Mouse (Mus musculus): ENCODE measurements around the gene Wscd2.

Gene Wscd2

DNA sequence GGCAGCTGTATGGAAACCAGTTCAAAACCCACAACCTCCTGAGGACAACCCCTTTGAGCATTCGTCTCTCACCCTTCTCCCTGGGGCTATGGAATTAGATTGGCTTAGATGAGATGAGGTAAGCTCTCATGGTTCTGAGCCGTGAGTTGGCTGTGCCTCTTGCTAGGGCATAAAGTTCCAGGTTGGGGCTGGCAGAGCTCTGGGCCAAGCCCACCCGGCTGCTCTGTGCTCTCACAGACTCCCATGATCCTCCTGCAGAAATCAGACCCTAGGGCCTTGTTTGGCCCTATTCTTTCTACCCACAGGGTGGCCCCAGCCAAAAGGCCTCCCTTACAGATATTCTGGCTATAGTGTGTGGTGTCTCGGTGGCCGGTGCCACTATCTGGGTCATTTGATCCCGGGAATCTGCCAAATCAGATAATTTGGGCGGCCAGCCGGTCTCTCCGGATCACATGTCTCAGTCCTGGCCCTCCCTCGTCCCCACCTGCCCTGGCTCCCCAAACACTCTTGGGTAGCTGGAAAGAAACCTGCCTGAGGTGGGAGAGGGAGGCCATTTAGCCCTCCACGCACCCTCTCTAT lies 4.5 kb upstream of the Wscd2 start:
- DNase-seq, result no peak

DNA sequence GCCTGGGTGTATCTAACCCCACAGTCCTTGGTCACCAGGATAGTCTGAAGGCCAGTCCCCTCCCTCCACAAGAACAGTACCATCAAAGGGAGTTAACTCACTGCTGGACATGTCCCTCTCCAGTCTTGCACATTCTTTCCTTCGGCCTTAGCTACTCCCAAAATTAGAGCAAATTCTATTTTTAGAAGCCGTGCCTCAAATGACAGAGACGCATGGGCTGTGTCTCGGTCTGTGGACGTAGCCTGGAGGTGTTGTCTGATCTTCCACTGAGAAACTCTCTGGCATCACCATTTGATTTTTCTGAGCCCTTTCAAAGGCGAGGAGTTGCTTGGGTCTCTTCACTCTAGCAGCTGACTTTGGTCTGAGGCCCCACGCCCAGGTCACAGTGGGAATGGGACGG lies 2.3 kb upstream of the Wscd2 start:
- DNase-seq, result no peak

DNA sequence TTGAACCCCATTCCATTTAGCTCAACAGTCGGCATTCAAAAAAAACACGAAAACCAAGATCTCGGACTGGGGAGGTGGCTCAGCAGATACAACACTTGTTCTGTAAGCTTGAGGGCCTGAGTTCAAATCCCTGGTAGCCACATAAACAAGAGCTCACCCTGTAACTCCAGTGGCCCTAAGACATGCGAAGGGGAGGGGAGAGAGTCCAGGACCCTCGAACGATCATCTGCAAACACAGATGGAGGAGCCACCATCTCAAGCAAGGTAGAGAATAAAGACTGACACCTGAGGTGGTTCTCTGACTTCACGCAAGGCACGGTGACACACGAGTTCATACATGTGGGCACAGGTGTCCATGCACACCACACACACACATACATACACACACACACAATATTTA lies 516 bp upstream of the Wscd2 start:
- no peak for DNase-seq

DNA sequence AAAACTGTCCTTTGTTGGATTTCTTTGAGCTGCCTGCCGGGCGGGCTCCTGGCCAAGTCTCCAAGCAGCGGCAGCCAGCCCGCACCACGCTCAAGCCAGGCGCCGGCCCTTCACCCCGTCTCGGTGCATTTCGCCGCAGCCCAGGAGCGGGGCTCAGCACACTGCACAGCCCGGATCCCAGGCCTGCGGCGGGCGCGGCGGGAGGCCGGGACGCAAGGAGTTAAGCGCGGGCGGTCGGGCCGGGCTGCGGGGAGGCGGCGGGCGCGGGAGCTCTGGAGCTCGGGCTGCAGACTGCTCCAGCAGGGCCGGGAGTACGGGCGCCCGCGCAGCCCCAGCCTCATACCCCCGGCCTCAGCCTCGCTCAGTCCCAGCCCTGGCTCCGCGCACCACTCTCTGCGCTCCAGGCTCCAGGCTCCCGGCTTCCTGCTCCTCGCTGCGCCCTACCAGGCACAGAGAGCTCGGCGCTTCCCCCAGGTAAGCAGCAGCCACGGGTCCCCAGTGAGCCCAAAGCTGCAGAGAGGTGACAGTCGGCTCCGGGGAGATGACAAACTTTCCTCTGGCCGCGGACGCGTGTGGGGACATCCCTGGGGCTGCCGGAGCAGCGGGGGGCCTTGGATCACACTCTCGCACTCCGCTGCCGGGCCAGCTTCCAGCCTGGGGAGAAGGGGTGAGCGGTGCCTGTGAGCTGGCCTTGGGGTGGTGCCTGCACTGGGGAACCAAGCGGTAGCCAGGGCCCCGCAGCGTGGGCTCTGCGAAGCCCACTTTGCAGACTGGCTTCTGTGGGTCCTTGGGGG lies 531 bp downstream of the Wscd2 start:
- DNase-seq, result no peak

DNA sequence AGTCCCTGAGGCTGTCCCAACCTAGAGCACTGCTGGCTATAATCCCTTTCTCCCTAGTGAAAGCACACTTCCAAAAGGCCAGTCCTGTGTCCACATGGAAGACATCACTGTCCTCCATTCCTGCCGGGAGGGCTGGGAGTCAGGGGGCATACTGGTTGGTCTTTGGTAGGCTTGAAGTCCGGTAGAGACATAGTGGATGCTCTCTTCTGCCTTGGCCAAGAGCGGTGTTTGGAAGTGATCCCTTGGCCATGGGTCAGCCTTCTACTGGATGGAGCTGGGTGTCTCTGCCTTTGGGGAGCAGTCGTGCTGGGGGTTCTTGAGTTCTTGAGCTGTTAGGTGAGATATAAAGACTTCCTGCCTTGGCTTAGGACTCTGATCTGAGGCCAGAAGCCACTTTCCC lies 1.4 kb downstream of the Wscd2 start:
- DNase-seq, result no peak

DNA sequence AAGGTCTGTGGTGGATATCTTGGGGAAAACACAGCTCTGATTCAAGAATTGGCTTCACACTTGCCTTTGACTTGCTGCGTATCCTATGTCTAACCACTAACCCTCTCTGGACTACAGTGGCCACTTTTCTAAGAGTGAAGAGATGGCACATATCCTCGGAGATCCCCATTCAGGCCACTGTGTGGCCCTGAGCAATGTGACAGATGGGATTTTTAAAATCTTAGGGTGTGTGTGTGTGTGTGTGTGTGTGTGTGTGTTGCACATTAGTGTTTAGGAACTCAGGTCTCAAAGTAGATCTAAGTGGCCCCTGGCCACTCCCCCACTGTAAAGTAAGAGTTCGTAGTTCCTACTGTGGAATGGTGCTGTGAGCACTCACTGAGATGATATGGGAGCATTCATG lies 1.9 kb downstream of the Wscd2 start:
- DNase-seq, result no peak

DNA sequence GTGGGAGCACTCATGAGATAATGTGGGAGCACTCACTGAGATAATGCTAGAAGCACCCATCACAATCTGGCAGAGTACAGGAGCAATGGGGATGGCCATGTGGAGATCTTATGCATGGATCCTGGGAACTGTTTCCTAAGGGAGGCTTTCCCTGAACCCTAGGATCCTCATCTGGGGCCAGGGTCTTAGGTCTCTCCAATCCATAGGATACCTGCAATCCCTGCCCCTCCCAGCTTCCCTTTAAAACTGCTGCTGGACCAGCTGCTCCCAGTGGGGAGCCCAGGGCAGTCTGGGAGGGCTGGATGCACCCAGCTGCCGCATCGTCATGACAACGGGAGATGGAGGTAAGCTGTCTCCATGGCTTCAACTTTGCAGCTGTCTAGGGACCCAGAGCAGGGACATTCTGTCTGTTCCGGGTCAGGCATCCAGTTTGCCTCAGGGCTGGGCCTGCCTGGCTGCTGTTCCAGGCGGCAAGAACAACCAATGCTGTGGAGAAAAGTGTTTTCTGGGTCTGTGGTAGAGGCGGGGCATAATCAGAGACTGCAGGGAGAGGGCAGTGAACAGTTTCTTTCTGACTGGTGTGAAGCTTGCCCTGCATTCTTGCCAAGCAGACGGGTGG lies 2.4 kb downstream of the Wscd2 start:
- DNase-seq, result no peak

DNA sequence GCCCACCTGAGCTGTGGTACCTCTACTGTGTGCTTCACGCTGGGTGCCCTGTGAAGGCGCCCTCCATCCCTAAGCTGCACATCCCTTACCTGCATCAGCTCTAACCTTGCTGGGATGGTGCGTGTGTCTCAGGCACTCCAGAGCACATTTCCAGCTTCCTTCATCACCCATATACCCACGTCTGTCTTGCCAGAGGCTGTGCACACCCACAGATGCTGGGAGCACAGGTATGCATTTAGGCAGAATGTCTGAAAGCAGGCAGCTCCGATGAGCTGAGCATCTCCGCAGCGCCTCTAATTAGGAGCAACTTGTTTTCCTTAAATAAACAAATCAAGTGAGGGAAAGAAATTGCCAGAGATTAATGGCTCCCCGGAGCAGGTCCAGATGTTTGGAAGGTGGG lies 3.9 kb downstream of the Wscd2 start:
- DNase-seq, result no peak

DNA sequence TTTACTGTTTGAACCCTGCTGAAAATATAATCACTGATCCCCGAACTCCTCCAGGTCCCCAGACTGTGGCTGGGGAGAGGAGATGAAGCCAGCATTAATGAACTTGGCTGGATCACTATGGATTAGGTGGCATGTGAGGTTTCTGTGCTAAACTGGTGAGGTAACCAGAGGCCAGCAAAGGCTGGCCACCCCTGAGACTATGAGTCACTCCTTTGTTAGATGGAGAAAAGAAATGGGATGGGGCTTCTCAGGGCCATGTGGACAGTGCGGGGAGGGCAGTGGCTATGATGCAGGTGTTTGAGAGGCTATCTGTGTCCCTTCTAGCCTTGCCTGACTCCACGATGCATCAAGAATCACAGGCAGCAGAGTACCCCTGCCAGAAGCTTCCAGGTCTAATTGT lies 6.8 kb downstream of the Wscd2 start:
- DNase-seq, result no peak

DNA sequence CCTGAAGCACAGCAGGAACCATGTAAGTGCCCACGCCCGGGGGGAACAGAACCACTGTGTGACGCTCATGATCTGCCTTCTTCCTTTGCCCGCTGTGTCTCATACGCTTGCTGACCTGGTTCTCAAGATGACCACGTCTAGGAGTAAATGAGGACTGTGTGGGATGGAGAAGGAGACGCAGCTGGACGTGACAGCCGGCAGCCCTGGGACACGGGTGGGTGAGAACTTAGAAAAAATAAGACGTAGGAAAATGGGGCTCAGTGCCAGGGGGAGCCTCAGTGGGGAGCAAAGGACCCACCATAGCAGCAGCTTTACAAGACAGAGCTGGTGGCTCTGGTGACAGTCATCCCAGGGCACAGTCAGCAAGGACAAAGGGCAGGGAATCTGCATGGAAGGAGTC lies 9.3 kb downstream of the Wscd2 start:
- DNase-seq, result no peak

DNA sequence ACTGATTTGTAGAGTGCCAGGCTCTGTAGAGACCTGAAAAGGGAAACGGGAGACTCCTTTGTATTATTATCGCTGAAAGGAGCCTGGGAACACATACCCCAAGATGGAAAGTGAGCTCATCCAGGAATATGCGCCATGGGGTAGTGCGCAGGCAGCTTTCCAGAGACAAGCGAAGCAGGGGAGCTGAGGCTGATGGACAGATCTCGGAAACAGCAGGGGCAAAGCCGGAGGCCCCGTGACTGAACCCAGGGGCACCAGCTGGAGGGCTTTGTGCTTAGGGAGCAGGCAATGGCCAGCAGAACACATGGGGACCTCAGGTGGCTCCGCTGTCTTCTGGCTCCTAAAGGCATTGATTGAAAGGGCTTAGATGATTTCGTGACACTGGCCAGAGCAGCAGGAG lies 13.1 kb downstream of the Wscd2 start:
- DNase-seq, result no peak

DNA sequence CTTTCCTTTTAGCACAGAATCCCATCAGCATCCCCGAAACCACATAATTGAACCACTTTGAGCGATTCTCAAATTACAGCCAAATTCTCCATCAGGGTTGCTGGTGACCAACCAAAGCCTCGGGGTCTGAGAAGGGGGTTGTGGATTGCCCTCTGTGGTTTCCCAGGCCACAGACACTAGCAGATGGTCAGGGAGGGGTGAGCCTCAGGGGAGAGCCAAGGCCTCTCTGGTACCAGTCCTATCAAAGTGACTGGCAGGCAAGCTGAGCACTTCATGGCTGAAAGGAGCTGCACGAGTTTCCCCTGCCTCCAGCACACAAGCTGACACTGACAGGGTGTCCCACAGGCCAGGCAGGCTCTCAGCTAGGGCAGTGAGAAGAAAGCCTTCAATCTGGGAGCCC lies 14.5 kb downstream of the Wscd2 start:
- DNase-seq, result no peak

DNA sequence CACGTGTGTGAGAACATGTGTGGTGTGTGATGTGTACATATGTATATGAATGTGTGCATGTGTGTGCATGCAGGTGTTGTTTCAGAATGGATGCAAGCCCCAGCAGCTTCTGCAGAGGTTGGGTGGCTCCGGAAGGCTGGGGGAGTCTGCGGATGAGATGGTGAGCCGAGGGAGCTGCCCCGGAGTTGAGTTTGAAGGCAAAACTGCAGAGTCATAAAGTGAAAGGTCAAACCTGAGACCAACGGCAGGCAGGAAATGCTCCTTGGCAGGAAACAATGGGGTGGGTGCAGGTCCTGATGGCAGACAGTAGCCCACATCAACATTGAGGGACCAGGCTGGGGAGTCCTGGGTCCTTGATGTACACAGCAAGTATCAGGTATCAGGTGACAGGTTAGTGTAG lies 15.9 kb downstream of the Wscd2 start:
- no peak for DNase-seq

DNA sequence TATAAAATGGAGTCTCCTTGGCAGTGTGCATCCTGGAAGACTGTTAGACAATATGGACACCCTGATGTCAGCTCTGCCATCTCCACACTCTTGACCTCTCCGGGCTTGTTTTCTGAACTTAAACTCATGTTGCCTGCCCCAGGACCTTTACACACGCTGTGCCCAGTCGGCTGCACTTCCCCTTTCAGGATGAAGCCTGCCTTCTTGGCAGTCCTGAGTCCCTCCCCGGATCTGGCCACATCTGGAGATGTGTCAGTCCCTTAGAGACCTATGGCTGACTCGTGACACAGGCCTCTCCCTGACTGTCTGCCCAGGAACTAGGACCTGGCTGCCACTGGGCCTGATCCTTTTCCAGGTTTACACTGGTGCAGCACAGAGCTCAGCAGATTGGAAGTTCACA lies 16.6 kb downstream of the Wscd2 start:
- no peak for DNase-seq

DNA sequence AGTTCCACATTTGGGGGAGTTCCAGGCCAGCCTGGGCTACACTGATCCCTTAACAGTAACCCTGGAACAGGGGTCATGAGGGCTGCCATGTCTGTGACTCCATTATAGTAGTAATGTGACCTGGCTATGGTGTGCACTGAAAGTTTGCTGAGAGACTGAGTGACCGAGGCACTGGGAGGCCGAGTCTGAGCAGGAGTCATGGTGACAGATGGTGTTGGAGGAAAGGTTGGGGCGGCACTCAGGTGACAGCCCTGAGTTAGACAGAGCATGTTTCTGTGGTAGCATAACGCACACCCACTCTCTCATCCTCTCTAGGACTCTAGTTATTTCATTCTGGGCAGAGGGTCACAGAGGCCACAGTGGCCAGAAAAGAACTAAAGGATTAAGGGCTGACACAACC lies 19.0 kb downstream of the Wscd2 start:
- no peak for DNase-seq

DNA sequence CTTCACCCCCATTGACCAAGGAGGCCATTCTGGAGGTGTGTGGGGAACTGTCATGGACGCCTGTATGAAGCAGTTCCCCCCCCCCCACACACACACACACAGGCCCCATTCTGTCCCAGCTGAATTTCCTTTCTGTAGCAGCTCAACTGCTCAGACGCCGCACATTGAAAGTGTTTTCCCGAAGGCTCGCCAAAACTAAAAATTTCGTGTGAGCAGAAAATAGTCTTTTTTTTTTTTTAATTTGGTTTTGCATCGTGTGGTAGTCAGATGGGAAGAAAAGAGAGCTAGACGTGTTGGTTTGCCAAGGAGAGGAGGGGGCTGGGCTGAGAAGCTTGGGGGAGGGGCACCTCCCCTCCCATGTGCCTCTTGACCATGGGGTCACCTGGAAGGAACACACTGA lies 23.5 kb downstream of the Wscd2 start:
- DNase-seq, result no peak

DNA sequence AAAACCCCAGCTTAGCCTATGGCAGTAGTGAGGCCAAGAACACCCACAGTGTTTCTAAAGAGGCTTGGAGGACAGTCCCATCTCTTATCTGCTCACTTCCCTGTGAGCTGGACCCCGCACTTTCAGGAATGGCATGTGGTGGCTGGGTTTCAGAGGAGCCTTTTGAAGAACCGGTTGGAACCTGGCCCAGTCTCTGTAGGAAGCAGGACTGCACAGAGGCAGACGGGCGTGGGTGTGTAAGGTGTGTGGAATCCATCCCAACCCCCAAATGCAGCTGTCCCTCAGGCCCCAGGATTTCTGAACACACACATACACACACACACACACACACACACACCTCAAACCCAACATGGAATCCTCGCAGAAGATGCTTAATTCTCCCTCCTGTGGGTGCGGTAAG lies 23.9 kb downstream of the Wscd2 start:
- no peak for DNase-seq

DNA sequence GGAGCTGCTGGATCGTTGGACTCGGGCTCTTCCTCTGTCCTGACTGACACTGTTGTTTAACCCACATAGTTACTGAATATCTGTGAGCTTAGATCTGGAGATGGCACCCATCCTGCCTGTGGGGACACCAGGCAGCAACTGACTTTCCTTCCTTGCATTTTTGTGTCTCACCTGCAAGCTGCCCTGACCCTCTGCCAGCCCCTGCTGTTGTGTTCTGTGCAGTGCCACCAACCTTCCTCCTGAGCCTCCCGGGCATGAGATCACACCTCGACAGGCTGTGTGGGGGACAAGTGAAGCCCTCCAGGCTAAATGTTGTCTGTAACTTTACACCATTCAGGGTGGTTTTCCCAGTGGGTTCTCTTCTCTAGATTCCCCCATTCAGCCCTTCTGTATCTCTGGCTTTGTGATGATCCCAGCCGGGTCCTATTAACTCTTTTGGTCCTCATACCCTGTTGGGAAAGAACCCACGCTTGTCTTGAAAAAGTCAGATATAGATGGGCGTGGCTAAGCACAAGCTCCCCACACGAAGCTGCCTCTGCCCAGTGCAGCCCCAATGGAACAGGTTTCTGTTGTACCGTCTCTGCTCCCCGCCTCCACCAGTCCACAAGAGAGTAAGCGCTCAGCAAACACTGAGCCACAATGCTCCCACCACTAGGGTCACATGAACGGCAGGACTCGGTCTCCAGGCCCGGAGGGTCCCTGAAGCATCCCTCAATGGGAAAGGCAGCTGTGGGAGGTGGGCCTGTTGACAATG lies 26.2 kb downstream of the Wscd2 start:
- DNase-seq, result no peak

DNA sequence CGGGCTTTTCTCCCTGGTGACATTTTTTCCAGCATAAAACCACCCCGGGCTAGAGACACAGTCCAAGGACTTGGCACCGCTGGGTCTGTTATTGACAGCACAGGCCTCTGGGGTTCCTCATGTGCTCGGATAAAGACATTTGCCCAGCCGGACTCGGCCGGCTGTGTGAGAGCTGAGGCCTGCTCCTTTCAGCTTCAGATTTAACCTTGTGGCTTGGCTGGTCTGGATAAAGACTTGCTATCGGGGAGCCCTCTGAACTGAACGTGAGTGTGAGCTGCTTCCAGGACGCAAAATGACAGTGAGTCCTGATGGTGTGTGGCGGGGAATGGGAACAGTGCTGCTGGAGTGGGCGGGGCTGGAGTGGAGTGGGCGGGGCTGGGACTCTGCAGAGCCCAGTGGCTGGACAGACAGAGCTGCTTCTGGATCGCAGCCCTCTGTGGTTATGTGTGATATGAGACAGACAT lies 26.8 kb downstream of the Wscd2 start:
- DNase-seq, result no peak

DNA sequence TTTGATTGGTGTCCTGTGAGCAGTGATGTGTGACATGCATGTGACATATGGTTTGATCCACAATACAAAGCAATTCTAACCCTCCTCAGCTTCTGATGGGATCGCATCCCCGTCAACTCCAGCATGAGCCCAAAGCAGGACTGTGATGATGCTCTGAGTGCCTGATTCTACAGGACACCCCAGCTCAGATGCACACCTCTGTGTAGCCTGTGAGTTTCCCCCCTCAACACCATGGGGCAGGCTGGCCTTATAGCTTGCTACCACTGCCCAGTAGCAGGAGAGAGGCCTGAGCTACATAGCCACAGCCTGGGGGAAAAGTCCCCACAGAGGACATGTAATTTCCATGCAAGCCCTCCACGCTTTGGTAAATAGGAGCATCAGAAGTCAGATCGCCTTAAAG lies 27.3 kb downstream of the Wscd2 start:
- DNase-seq, result no peak

DNA sequence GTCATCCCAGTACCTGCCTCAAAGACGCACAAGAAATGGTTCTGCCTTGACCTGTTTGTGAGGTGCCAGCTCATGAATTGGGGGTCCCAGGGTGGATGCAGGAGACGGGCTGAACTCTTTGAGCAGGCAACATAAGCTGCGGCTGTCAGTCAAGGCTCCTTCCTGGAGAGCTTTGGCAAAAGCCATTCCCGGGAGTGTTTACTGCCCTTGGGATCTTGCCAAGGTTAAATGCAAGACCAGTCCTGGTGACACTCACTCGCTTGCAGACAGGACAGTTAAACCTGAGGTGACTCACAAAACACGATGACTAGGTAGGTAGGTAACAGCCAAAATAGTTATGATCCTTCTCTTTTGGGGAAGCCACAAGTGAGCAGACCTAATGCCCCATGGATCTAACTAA lies 30.9 kb downstream of the Wscd2 start:
- DNase-seq, result no peak

DNA sequence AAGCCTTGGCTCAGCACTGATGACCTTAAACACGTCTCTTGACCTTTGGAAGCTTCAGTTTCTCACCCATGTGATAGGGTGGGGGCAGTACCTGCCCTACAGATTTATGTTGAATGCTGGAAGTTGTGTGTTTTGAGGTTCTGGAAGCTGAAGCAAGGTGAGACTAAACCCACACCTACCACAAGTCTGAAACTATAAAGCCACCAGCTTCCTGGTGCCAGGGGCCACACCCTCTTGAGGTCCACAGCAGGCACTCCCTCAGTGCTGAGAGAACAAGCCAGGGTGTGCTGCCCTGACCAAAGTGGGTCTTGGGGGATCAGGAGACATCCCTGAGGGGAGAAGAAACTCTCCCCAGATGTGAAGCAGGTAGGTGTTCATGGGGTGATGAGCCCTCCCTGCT lies 48.7 kb downstream of the Wscd2 start:
- DNase-seq, result no peak

DNA sequence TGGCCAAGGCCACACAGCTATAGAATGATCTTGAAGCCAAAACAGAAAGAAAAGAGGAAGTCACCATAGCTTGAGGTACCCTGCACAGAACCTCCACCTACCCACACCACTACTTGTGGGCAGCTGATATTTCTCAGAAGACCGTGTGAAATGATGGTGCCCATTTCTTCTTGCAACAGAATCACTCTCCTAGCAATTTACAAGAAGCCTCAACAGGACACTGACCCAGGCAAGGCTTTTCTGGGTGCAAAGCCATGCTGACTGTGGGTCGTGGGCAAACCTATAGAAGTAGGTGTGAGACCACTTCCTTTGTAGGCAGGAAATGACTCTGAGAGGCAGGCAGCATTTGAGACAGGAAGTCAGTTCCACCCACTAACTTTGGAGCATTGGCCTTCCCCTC lies 49.3 kb downstream of the Wscd2 start:
- no peak for DNase-seq

DNA sequence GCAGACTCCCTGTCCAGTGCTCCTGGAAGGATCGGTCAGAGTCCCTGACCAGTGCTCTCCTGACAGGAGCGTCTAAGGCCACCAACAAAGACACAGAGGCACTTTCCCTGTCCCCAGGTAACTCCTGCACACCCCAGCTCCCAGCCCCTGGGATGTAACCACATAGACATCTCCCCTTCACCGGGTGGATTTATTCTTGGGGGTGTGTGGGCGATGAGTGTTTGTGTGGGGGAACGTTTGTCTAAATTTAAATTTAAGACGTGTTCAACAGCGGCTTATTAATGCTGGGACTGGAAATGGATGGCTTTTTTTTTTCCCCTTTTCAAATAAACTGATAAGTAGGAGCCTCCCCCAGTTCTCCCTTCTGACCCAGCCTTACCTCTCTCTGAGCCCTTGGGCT lies 49.7 kb downstream of the Wscd2 start:
- DNase-seq, result no peak
